Mouse (Mus musculus) left cerebral cortex, adult 6 months (tissue): ENCODE data around the gene Coro7. TPM values are rescaled to one million over a fixed set of nuclear protein-coding genes. Genes with fewer than 3 reads are reported as not detected.

Experiments used
- long read RNA-seq, 2 experiments: library from polyadenylated mRNA; unstranded; transcript quantifications; one replicate each; pipeline ENCODE4 v2.0.0; 2019 to 2020
- polyA plus RNA-seq: library from polyadenylated mRNA; unstranded; fragments of <200 nt; fragmentation: Nextera tagmentation; gene quantifications from 2 replicates; pipeline ENCODE4 v1.2.3, GENCODE M21; 2021

Coro7 gene
- 28.4 and 29.8 TPM in 2 replicates for polyA plus RNA-seq
- long read RNA-seq, experiment 1, full-length matches to known transcripts: 76 of 114 reads
- long read RNA-seq, experiment 1, partial matches to known transcripts: 20 of 114 reads
- long read RNA-seq, experiment 1, other reads (novel, unspliced or antisense): 18 of 114 reads
- long read RNA-seq, experiment 2, full-length matches to known transcripts: 3 of 14 reads
- long read RNA-seq, experiment 2, partial matches to known transcripts: 6 of 14 reads
- long read RNA-seq, experiment 2, other reads (novel, unspliced or antisense): 5 of 14 reads

GRCm38 (mm10) chr16:4679121-4680018 lies at the start of gene Coro7:
Gene Coro7 (minus strand): TSS chr16:4679777.

GRCm38 (mm10) chr16:4725780-4726527 lies 46.4 kb upstream of the Coro7 start, which contains the start of gene Hmox2:
Gene Hmox2 (plus strand): TSS chr16:4726361.

GRCm38 (mm10) chr16:4718753-4719518 lies 39.4 kb upstream of the Coro7 start, which contains the start of gene Nmral1:
Gene Nmral1 (minus strand): TSS chr16:4719356.

GRCm38 (mm10) chr16:4639831-4640237 lies 39.7 kb downstream of the Coro7 start, which contains the start of the genes Vasn and Dnaja3:
Gene Vasn (plus strand): TSS chr16:4639941.
Gene Dnaja3 (plus strand): TSS chr16:4639989.

GRCm38 (mm10) chr16:4624481-4625110 lies 55.0 kb downstream of the Coro7 start, which contains the start of gene Pam16:
Gene Pam16 (minus strand): TSS chr16:4624988.

GRCm38 (mm10) chr16:4593971-4594813 lies 85.4 kb downstream of the Coro7 start, which contains the start of gene Glis2:
Gene Glis2 (plus strand): TSS chr16:4594713.

Other genes starting within 250 kb of the Coro7 start
- gene Srl, start 138.0 kb downstream of the Coro7 start, polyA plus RNA-seq: 2.8 and 4.4 TPM in 2 replicates
- gene Tfap4, start 119.9 kb downstream of the Coro7 start, polyA plus RNA-seq: 0.53 and 0.94 TPM in 2 replicates
- gene Glis2, start 85.1 kb downstream of the Coro7 start, polyA plus RNA-seq: 1.1 and 1.5 TPM in 2 replicates
- gene Pam16, start 54.8 kb downstream of the Coro7 start, polyA plus RNA-seq: 281 and 319 TPM in 2 replicates
- gene Vasn, start 39.8 kb downstream of the Coro7 start, polyA plus RNA-seq: 2.8 and 3.0 TPM in 2 replicates
- gene Dnaja3, start 39.8 kb downstream of the Coro7 start, polyA plus RNA-seq: 57.6 and 77.4 TPM in 2 replicates
- gene Nmral1, start 39.6 kb upstream of the Coro7 start, polyA plus RNA-seq: 22.5 and 27.7 TPM in 2 replicates
- 163 and 171 TPM in 2 replicates for gene Hmox2, start 46.6 kb upstream of the Coro7 start, polyA plus RNA-seq
- gene Cdip1, start 110.5 kb upstream of the Coro7 start, polyA plus RNA-seq: 157 and 190 TPM in 2 replicates
- gene 4930562C15Rik, start 155.6 kb upstream of the Coro7 start, polyA plus RNA-seq: not detected in 2 replicates
- 61.3 and 98.9 TPM in 2 replicates for gene Ubald1, start 200.5 kb upstream of the Coro7 start, polyA plus RNA-seq
- 78.9 and 89.4 TPM in 2 replicates for gene Mgrn1, start 206.5 kb upstream of the Coro7 start, polyA plus RNA-seq